Mouse (Mus musculus) embryonic facial prominence, embryonic 12.5 days (tissue): ENCODE measurements around the gene P4ha2. TPM values are rescaled to one million over a fixed set of nuclear protein-coding genes. Genes with fewer than 3 reads are reported as not detected.

Source experiments
- ATAC-seq: fragments of 200-750 bp; cut with Nextera tagmentation; 2 replicates; pipeline ENCODE4 v1.8.0; 2017; ENCODE audit not compliant: insufficient number of reproducible peaks, insufficient read depth, low FRiP score, low TSS enrichment
- H3K27ac ChIP-seq: fragments of 300-500 bp; sonication (generic); 2 replicates; pipeline ENCODE4 v1.5.1; 2016; ENCODE audit warnings: mild to moderate bottlenecking
- H3K27me3 ChIP-seq: fragments of 300-500 bp; sonication (generic); 2 replicates; pipeline ENCODE4 v1.6.1; 2016; ENCODE audit warnings: mild to moderate bottlenecking, moderate library complexity
- H3K36me3 ChIP-seq: fragments of 300-500 bp; sonication (generic); 2 replicates; pipeline ENCODE4 v1.6.1; 2016; ENCODE audit warnings: mild to moderate bottlenecking
- H3K4me1 ChIP-seq: fragments of 300-500 bp; sonication (generic); 2 replicates; pipeline ENCODE4 v1.6.1; 2016
- H3K4me2 ChIP-seq: fragments of 300-500 bp; sonication (generic); replicated peaks from 2 replicates; pipeline ENCODE4 v1.6.1; 2016; ENCODE audit warnings: mild to moderate bottlenecking, moderate library complexity
- H3K4me3 ChIP-seq: fragments of 300-500 bp; sonication (generic); 2 replicates; pipeline ENCODE4 v1.5.1; 2016; ENCODE audit warnings: mild to moderate bottlenecking
- H3K9ac ChIP-seq: fragments of 300-500 bp; sonication (generic); 2 replicates; pipeline ENCODE4 v1.6.1; 2016; ENCODE audit warnings: mild to moderate bottlenecking, moderate library complexity
- H3K9me3 ChIP-seq: fragments of 300-500 bp; sonication (generic); 2 replicates; pipeline ENCODE4 v1.6.1; 2016; ENCODE audit warnings: mild to moderate bottlenecking, moderate library complexity
- WGBS: fragments of 180-500 bp; shearing (Covaris S2); methylation state at CpG from one replicate; pipeline ENCODE4 v1.1.7; 2016; 5-methylcytosine and 5-hydroxymethylcytosine counted together
- polyA plus RNA-seq: library from polyadenylated mRNA; unstranded; fragments of >200 nt; fragmentation: Nextera tagmentation; extraction: Ambion mirVana; gene quantifications from 2 replicates; pipeline ENCODE4 v1.2.1, GENCODE M21; 2016

Gene P4ha2
- polyA plus RNA-seq, 1 experiment from 2014 or later = 59.7 TPM

GRCm38 (mm10) chr11:54174226-54174625 lies 74.3 kb downstream of the P4ha2 start:
- H3K27ac ChIP-seq = no peak overlapping the region
- H3K9ac ChIP-seq = no peak overlapping the region
- no peak overlapping the region for H3K4me3 ChIP-seq
- 86% methylated on average over 4 of the region's 4 CpGs for WGBS
- no peaks in the 10 kb centered on the region for H3K4me1 ChIP-seq
- H3K27me3 ChIP-seq = no peaks in the 10 kb centered on the region
- H3K9me3 ChIP-seq = no peaks in the 10 kb centered on the region
- no peak for ATAC-seq
- H3K4me2 ChIP-seq = no peak overlapping the region
- no peaks in the 10 kb centered on the region for H3K36me3 ChIP-seq

DNA sequence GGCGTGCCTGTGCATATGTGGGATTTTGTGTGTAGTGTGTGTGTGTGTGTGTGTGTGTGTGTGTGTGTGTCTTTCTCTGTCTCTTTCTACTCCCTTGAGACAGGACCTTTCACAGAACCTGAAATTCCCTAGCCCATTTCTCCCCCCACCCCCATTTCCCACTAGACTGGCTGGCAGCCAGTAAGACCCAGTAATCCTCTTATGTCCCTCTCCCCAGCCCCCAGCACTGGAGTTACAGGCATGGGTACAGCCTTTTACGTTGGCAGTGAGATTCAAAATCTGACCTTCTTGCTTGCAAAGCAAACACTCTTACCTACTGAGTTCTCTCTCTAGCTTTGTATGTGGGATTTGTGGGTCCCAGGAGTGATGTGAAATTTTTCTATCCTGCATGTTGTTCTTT lies 75.0 kb downstream of the P4ha2 start:
- H3K9me3 ChIP-seq = no peaks in the 10 kb centered on the region
- no peak overlapping the region for H3K4me3 ChIP-seq
- H3K4me1 ChIP-seq = no peaks in the 10 kb centered on the region
- H3K27ac ChIP-seq = no peak overlapping the region
- WGBS = 64% methylated on average over 2 of the region's 2 CpGs
- ATAC-seq = no peak
- no peaks in the 10 kb centered on the region for H3K36me3 ChIP-seq
- no peak overlapping the region for H3K4me2 ChIP-seq
- H3K27me3 ChIP-seq = no peaks in the 10 kb centered on the region
- no peak overlapping the region for H3K9ac ChIP-seq

Other genes starting within 250 kb of the P4ha2 start
- gene Gm12216, start 240.8 kb upstream of the P4ha2 start, polyA plus RNA-seq = 0.28 and 0.74 TPM in 2 replicates
- 9.0 and 10.5 TPM in 2 replicates for gene Slc22a5, start 208.4 kb upstream of the P4ha2 start, polyA plus RNA-seq
- gene Slc22a21, start 119.8 kb upstream of the P4ha2 start, polyA plus RNA-seq = 4.9 and 6.1 TPM in 2 replicates
- gene Slc22a4, start 72.0 kb upstream of the P4ha2 start, polyA plus RNA-seq = 2.0 and 2.9 TPM in 2 replicates
- 144 and 146 TPM in 2 replicates for gene Pdlim4, start 31.1 kb upstream of the P4ha2 start, polyA plus RNA-seq
- not detected in 2 replicates for gene Csf2, start 149.6 kb downstream of the P4ha2 start, polyA plus RNA-seq
- gene Il3, start 167.2 kb downstream of the P4ha2 start, polyA plus RNA-seq = not detected in 2 replicates
- gene Acsl6, start 203.7 kb downstream of the P4ha2 start, polyA plus RNA-seq = 3.7 and 4.5 TPM in 2 replicates